Mouse (Mus musculus) embryo, embryonic 9.5 days (tissue): ENCODE measurements at regions not wholly inside any gene's neighbourhood (a gene's known extent, or its start where the extent isn't known, plus 50 kb on each side); places are given as distances from the start of the nearest gene placed in this dataset.
A peak's percentile ranks its signal among the peaks of the same experiment; 100 is the strongest.
"Not testable (repeated sequence)": the region's sequence is repeated elsewhere in the genome, so short reads cannot be mapped to it uniquely, and the experiment has no call there.

Experiments used
- DNase-seq: peaks from one replicate; pipeline ENCODE4 v3.0.0-alpha.2; 2017; ENCODE audit errors: extremely low spot score

DNA sequence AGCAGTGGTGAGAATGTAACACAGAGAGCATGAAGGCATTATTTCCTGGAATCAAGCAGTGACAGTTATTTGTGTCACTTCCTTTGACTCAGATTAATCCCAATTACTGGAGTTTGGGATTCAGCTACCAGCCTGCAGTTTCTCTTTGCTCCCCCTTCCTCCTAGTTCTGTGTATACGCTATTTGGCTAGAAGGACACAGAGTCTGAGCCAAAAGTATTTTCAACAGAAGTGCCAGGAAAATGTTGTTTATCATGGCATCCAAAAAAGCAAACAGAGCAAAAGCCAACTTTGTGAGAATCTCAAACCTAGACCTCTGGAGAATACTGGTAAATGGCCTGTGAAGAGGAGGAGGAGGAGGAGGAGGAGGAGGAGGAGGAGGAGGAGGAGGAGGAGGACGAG lies 600.4 kb downstream of the Crisp4 start:
- no peak for DNase-seq

DNA sequence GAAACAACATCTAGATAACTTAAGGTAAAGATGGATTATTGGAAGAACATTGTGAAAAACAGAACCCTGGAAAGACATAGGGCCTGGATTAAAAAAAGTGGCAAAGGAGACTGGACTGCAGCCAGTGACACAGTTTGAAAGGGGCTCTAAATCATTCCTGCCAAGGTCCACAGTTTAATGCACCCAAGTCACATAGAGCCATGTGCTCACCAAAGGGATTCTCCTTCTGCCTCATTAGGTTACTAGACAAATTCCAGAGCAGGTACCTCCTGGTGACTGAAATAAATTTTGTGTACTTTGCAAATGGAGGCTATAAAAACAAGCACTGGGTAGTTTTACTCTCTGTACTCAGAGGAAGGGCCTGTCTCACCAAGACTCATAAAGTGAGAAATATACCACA lies 607.5 kb downstream of the Crisp4 start:
- DNase-seq = no peak

DNA sequence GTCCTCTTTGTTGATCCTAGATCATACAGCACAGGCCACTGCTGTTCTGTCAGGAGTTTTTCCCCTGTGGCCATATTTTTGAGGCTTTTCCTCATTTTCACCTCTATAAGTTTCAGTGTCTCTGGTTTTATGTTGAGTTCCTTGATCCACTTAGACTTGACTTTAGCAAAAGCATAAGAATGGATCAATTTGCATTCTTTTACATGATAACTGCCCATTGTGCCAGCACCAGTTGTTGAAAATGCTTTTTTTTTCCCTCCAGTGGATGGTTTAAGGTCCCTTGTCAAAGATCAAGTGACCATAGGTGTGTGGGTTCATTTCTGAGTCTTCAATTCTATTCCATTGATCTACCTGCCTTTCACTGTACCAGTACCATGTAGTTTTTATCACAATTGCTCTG lies 614.4 kb downstream of the Crisp4 start:
- not testable (repeated sequence) for DNase-seq

DNA sequence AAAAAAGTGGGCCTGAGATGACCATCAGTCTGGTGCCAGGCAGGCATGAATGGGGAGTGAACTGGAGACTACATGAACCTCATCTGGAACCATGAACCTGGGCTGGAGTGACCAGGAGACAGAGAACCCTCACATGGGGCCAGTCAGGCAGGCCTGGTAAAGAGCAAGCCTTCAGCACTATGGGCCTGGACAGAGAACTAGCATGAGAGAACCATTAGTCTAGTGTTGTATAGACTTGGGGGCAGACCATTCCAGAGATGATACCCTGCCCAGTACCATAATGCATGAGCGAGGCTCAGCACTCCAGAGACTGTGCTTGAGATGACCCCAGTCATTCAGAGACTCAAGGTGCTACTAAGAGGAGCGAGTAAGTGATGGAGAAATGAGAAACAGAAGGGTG lies 625.6 kb downstream of the Crisp4 start:
- no peak for DNase-seq

DNA sequence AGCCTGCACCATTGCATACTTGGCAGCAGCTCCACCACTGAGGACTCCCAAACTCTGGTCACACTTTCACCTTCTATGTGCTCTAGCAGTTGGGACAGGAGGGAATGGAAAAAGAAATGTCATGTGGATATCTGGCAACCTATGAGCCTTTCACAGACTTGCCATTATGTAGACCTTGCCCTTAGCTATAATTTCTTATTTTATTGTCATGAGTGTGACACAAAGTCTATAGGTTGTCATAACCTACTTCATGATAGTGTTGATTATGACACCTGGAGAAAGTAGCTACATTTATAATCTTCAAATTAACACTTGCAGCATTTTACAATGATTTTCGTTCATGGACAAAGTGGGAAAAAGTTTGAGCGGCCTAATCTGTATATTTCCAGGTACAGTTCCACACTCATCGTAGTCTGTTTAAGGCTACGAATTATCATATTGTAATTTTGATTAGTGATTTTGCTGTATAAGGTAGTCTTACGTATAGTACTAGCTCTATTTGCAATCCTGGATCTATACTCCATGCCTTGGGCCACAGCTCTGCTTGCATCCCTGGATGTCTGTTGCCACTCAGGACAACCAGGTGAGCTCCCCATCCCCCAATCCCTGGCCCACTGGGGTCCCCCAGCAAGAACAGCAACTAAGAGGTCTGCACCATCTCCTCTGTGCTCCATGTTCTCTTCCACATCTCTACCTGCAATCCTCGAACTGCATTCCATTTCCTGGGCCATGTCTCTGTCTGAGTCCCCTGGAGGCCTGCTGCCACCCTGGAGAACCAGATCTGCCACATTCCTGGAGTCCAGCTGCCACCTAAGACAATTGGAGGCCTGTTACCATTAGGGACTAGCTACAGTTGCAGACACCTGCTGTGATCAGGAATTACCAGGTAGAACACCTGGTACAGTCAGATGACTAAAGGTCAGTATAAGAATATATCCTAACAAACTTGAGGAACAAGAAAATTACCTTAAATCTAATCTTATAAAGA lies 639.3 kb downstream of the Crisp4 start:
- DNase-seq = no peak

DNA sequence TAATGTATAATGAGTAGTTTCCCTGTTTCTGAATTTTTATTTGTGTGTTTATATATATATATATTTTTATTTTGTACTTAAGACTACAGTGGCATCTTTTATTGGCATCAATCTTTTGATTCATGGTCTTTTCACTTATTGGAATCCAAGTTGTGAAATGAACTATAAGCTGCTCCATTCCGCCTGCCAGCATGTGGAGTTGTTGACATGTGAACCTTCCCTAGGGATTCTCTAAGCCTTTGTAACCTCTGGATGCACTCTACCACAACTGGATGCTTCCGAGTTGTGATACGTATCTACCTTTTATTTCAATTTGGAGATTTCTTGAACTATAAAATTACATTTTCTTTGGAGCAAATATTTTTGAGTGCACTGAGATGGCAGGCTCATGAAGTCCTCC lies 652.1 kb downstream of the Crisp4 start:
- no peak for DNase-seq

DNA sequence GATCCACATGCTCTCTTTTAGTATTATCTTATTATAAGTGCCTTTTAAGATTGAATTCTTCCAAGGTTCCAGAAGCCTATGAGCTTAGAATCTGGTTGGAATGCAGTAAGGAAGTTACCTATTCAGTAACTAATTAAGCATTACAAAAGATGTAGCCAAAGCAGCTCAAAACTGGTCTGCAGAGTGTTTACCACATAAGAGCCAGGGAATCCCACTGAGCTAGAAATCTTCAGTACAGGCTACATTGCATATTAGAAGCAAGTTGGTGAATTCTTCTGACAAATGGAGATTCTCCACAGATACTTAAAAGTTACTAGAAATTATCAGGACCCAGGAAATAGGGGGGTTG lies 655.9 kb downstream of the Crisp4 start:
- not testable (repeated sequence) for DNase-seq

GRCm38 (mm10) chr1:17489192-17489853 lies 656.4 kb downstream of the Crisp4 start:
- DNase-seq = not testable (repeated sequence)

- DNase-seq = peak; percentile 4
These were observed 694.4 kb downstream of the Crisp4 start for GRCm38 (mm10) chr1:17451204-17451866.

- peak; percentile 23 for DNase-seq
These were observed 695.0 kb downstream of the Crisp4 start for GRCm38 (mm10) chr1:17450715-17451114.

DNA sequence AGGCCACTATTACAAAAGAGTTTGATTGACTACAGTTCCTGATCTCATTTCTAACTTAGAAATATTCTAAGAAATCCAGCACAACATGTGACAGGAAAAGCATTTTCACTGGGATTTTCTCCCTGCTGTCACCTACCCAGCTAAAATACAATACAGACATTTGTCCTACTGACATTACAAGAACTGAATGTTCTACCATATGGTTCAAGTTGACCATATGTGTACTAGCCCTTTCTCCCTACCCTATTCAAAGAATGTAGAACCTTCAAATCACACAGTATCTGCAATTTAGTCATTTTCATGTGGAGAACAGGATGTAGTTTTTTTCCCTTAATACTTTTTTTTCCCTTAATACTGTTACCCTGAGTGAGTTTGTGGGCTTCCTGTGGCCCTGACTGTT lies 695.4 kb downstream of the Crisp4 start:
- peak; percentile 4 for DNase-seq

- DNase-seq = no peak
These were observed 696.4 kb downstream of the Crisp4 start for GRCm38 (mm10) chr1:17449291-17449690.

- DNase-seq = not testable (repeated sequence)
These were observed 711.6 kb downstream of the Crisp4 start for GRCm38 (mm10) chr1:17434064-17434463.

- DNase-seq = no peak
These were observed 729.7 kb downstream of the Crisp4 start for GRCm38 (mm10) chr1:17415958-17416357.

DNA sequence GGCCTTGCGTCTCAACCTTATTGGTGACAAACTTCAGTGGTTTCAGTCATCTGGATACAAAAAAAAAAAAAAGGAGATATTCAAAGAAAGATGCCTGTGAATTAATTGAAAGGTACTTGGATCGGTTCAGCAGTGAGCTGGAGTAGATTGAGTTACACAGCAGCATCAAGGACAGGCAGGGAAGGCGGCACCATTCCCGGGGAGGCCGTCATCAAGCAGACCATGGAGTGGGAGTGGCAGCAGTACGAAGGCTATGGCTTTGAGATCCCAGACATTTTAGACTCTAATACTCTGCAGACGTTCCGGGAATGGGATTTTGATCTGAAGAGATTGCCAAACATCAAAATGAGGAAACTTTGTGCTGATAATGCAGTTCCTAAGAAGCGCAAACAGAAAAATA lies 750.8 kb downstream of the Crisp4 start:
- no peak for DNase-seq

GRCm38 (mm10) chr1:17392114-17392819 lies 753.4 kb downstream of the Crisp4 start:
- no peak for DNase-seq

GRCm38 (mm10) chr1:17377562-17377961 lies 768.1 kb downstream of the Crisp4 start:
- DNase-seq = no peak

- no peak for DNase-seq
These were observed 797.4 kb downstream of the Crisp4 start for GRCm38 (mm10) chr1:17348271-17348670.

- DNase-seq = no peak
These were observed 807.9 kb downstream of the Crisp4 start for GRCm38 (mm10) chr1:17337827-17338226.

- not testable (repeated sequence) for DNase-seq
These were observed 834.3 kb downstream of the Crisp4 start for GRCm38 (mm10) chr1:17311392-17311791.

DNA sequence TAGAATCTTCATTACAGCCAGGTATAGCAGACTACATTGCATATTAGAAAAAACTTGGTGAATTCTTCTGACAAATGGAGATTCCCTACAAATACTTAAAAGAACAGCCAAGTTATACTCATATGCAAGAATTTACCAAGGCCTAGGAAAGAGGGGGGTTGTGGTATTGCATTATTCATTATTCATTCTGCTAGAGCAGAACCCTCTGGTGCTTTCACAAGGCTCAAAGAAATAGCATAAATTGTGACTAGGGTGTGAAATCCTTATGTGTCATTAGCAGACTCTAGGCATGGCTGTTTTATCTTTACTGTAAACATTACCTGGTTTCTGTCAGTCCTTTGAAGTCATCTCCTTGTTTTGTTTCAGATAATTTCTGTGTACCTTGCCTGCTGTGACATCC lies 835.8 kb downstream of the Crisp4 start:
- not testable (repeated sequence) for DNase-seq
